Mouse (Mus musculus) urinary bladder, postnatal 36 days (tissue): ENCODE results near the gene Tdrd9.
"Not testable (repeated sequence)": the region's sequence is repeated elsewhere in the genome, so short reads cannot be mapped to it uniquely, and the experiment has no call there.

ENCODE experiments used
- DNase-seq, 2 experiments: peaks; one replicate each; pipeline ENCODE4 v3.0.0; 2022; ENCODE audit warnings: low spot score in 2 of 2, mixed read lengths in 1 of 2

Tdrd9 gene

GRCm38 (mm10) chr12:112027408-112027807 lies 56.0 kb downstream of the Tdrd9 start:
- no peak for DNase-seq

- no peak for DNase-seq
These were observed 62.1 kb downstream of the Tdrd9 start for GRCm38 (mm10) chr12:112033409-112033975.

GRCm38 (mm10) chr12:112035341-112036100 lies 64.2 kb downstream of the Tdrd9 start:
- not testable (repeated sequence) for DNase-seq

DNA sequence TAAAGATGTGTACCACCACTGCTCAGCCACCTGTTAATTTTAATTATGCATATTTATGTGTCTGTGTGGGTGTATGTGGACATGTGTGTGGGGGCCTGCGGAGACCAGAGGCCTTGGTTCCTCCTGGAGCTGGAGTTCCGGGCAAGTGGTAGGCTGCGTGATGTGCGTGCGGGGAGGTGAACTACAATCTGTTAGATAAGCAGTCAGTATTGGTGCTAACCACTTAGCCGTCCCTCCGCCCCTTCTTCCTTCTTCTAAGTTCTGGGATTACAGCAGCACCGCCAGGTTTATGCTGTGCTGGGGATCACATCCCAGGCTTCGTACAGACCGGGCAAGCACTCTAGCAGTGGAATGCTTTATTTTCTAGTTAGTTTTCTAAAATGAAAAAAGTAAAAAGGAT lies 67.1 kb downstream of the Tdrd9 start:
- no peak for DNase-seq

DNA sequence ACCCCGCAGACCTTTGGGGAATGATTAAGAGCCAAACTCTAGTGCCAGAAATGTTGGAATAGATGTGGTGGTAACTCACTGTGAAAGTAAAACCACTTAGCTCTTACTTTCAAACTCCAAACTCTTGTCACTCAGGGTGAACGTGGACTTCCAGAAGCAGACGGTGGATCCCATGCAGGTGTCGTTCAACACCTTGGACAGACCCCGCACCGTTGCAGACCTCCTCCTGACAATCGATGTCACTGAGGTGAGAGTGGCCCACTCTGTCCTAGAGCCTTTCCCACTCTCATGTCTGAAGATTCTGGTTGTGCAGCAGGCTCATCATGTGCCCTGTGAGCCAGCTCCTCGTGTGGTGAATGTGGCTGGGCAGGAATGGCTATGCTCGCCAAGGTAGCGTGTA lies 67.8 kb downstream of the Tdrd9 start:
- no peak for DNase-seq

DNA sequence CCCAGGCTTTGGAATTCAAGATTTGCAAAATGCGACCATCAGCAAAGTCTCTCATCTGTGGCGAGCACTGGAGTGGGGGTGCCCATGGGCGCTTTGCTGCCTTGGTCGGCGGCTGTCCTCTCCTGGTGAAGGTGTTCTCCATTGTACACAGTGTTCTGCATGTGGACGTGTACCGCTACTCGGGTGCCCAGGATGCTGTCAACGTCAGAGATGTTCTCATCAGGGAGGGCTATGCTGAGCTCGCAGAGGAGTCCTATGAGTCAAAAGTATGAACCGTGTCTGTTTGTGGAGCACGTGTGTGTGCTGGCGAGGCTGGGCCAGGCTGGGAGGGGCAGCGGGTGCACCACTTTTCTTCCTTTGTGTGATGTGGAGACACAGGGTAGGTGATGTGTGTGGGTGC lies 71.3 kb downstream of the Tdrd9 start:
- DNase-seq: no peak

DNA sequence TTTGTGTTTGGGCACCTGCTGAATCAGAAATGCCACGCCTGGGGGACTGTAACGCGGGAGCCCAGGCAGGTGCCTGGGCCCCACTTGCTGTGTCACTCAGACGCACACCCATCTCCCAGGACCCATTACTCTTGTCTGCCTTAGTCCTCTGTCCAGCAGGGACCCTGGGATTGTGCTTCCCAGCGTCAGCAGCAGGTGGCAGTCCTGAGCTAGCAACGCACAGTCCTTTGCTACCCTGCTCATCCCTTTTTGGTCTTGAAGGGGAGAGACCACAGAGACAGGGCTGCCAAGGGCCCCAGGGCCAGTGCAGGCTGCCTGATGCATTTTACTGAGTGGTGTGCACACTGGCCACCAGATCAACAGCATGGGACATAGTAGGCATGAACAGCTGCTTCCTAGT lies 106.3 kb downstream of the Tdrd9 start:
- peak; percentile 52 to 68 for DNase-seq

GRCm38 (mm10) chr12:112079911-112080310 lies 108.6 kb downstream of the Tdrd9 start:
- DNase-seq: no peak

- DNase-seq: no peak
These were observed 109.6 kb downstream of the Tdrd9 start for GRCm38 (mm10) chr12:112080911-112081310.

- DNase-seq: no peak
These were observed 110.9 kb downstream of the Tdrd9 start for GRCm38 (mm10) chr12:112082241-112082640.

DNA sequence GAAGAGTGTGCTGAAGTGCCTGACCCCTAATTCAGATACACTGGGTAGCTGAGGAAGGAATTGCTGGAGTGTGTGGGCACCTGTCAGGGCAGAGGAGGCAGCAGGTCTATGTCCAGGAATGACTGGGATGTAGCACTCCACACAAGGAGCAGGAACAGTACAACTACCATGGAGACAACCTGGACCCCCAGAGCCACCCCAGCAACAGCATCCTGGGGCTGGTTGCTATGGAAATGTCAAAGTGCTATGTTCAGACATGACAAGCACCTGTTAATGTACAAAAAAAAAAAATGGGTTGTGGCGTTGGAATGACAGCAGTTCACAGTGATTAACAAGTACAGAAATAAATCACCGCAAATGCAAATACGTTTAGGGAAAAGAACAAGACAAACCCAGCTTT lies 114.9 kb downstream of the Tdrd9 start:
- no peak for DNase-seq

DNA sequence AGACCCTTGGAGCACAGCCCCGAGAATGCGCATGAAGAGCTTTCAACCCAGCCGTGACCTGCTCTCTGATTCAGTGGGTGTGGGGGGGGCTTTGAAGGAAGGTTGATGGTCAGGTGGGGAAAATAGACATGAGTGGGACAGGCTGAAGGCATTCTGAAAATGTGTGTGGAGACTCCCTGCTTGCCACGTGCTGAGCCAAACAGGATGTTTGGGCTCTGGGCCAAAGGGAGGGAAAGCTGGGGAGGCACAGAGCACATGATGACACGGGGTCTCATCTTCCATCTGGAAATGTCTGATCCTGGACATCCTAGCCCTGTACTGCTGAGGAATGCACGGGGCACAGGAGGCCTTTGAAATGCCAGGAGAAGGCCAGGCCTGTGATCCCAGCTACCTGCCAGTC lies 115.4 kb downstream of the Tdrd9 start:
- DNase-seq: no peak

DNA sequence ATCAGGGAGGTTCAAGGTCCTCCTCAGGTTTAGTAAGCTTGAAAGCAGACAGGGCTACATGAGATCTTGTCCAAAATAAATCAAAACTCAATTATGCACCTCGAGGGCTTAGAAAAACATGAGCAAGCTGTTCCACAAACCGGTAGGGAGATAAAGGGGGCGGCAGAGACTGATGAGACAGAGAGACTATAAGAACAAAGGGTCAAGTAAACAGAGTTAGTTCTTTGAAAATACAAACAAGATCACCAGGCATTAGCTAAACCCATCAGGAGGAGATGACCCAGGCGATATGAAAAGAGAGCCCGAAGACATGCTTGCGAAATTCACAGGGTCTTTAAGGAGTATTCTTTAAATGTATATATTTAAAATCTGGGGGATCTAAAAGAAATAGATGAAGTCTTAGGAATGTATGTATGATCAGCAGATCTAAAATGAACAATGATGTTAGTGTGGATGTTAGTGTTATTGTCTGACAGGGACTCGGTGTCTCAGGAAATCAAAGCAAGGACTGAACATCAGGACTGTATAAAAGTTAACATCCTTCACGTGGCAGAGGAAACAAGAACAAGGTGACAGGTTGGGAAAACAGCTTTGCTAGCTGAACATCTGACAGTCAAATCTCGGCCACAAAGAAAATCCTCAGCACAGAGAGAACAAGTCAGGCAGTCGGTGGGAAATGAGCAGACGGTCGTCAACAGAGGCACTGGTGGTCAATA lies 117.4 kb downstream of the Tdrd9 start:
- no peak for DNase-seq

GRCm38 (mm10) chr12:112091054-112091453 lies 119.7 kb downstream of the Tdrd9 start:
- DNase-seq: peak; percentile 45 to 62

GRCm38 (mm10) chr12:112094261-112094880 lies 123.0 kb downstream of the Tdrd9 start:
- DNase-seq: no peak

DNA sequence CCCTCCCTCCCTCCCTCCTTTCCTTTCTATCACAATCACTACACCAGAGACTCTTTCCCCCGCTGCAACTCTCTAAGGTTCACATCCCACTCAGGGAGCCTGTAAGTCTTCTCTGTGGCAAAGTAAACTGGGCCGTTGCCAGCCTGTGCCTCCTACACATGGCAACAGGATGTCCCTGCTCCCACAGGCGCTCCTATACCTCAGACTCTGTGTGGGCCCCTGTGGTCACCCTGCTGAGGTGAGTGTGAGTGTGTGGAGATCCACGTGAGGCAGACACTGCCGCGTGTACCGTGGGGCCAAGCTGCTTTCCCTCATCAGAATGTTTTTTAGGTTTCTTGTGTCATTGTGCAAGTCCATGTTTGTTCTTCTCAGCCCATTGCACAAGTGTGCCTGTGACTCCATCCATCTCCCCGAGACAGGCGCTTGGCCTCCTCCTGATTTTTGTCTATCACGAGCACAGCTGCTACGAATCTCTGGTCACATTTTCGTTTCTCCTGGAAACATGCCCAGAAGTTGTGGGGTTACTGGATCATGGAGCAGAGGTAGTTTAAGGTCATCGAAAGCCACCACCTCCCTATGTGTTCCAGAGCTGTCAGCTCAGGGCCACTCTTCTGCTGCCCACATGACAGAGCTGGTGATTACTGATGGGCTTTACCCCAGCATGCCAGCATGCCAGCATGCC lies 124.8 kb downstream of the Tdrd9 start:
- peak in 1 of 2 experiments; percentile 63 for DNase-seq

- DNase-seq: no peak
These were observed 125.4 kb downstream of the Tdrd9 start for GRCm38 (mm10) chr12:112096733-112097117.

DNA sequence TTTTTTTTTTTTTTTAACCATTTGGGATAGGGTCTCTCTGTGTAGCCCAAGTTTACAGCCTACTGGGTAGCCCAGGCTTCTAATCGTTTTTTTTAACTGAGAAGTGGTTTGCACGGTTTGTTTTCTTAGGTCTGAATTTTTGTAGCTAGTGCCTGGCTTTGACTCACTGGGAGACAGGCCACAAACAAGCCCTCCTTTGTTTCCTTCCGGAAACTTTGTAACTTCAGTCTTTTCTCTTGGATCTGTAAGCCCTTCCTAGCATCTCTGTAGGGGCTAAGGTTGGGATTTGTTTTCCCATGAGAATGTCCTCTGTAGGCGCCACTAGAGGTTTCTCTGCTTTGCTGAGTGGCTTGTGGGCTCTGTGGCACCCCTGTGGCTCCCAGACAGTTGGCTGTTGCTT lies 128.7 kb downstream of the Tdrd9 start:
- DNase-seq: no peak

DNA sequence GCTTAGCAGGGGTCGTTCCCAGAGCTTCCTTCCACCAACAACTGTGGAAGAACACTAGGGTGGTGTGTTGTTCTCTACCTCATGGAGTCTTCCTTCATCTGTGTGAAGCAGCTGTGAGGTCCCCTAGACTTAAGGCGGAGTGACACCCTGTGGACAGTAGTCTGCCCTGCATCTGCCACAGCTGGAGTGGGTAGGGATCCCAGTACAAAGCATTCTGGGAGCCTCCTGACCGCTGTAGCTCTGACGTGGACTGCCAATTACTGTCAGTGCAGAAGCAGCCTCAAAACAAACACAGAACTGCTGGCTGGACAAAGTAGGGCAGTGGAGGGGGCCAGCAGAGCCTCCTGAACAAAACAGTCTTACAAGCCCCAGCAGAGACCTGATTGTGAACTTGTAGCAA lies 129.7 kb downstream of the Tdrd9 start:
- no peak for DNase-seq

- no peak for DNase-seq
These were observed 131.8 kb downstream of the Tdrd9 start for GRCm38 (mm10) chr12:112103179-112103578.

- no peak for DNase-seq
These were observed 133.5 kb downstream of the Tdrd9 start for GRCm38 (mm10) chr12:112104890-112105289.

DNA sequence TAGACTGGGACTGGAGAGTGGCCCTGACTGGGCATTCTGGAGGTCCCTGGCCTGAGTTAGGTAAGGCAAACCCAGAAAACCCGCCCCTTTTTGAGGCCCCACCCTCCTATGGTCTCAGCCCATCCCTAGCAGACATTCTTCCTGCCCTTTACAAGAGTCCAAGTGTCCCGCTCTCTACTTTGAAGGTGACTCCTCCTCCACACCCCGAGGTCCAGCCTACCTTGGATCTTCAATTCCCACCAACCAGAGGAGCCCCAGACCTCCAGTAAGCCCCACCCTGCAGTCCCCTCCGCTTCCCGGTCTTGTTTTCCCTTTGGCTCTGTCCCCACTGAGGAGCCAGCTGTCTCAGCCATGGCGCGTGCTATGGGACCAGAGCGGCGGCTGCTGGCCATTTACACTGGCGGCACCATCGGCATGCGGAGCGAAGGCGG lies 135.2 kb downstream of the Tdrd9 start, which contains the start of gene Aspg:
TSS of gene Aspg (plus strand) at position 139 of the 431 bp plus-strand sequence.
- no peak for DNase-seq
